Mouse (Mus musculus) fat pad, adult 2 months (tissue): Measurements from ENCODE around the gene Dnaja3.

Experiments used
- DNase-seq: peaks from one replicate; pipeline ENCODE4 v3.0.0-alpha.2; 2011; ENCODE audit warnings: low read depth, low spot score; ENCODE audit errors: extremely low read depth

Dnaja3 gene

DNA sequence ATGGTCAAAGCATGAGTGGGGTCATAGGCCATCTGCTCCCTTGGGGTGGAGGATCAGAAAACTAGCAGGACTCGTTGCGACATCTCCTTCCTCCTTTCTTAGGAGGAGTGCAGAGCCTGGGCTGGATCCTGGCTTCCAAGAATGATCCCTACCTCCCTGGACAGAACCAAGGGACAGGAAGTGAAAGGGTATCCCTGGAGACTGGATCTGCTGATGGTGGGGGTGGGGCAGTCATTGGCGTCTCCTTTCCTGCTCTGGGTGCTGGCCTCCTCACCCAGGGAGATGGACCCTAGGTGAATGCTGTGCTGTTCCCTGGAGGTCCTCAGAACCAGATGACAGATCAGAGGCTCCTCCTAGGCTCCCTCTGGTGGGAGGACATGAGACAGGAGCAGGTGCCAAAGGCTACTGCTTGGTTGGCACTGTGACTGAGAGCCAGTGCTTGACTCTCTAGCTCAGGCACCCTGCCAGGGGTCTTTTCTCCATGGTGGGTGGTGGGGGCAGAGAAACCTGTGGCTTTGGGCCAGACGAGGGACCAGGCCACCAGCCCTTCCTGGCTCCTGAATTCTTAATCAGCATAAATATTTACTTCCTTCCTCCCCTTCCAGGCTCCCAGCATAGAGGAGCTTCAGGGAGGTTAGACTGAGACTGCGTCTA is 33.2 kb upstream of the Dnaja3 start:
- DNase-seq: no peak

DNA sequence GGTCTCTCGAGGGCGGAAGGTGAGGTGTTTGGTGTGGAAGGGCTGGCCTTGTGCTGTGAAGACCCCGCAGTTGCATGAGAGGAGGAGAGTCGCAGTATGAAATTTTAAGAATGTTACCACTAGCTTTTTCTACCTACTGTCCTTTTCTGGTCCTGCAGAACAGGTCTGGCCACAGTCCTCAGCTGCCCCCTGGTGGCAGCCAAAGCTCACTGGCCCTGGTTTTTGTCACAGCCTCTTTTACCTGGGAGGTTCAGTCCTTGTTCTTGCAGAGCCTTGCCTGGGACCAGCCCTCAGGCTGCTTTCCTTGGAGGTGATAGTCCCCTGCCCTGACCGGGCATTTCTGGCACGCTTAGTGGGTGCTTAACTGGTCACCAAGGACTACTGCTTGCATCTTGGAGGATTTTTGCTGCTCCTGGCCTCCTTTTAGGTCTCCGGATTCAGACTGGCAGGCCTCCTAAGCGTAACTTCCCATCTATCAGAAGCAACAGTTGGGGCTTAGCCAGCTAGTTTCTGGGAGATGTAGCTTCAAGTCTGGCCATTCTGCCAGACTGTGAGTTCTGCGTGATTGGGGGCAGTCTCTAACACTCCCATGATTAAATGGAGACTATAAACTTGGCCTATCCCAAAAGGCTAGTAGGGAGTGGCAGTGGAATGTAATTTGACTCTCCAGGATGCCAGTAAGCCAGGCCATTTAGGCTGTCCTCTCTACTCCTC is 31.8 kb upstream of the Dnaja3 start:
- DNase-seq: no peak

- DNase-seq: no peak
Measured at GRCm38 (mm10) chr16:4608532-4609059, 31.2 kb upstream of the Dnaja3 start.

- no peak for DNase-seq
Measured at GRCm38 (mm10) chr16:4611193-4611592, 28.6 kb upstream of the Dnaja3 start.

DNA sequence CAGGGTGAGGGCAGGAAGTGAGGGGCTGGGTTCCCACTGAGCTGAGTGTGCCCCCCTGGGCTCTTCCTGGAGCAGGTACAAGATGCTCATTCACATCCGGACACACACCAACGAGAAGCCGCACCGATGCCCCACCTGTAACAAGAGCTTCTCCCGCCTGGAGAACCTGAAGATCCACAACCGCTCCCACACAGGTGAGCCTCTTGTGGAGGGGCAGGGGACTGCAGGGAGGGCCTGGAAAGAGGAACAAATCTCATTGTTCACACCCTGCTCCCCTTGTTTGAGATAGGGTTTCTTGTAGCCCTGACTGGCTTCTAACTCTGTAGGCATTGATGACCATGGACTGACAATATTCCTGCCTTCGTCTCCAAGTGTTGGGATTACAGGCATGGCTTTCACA is 28.1 kb upstream of the Dnaja3 start:
- no peak for DNase-seq

GRCm38 (mm10) chr16:4613736-4614135 is 26.1 kb upstream of the Dnaja3 start:
- DNase-seq: no peak

GRCm38 (mm10) chr16:4614639-4615038 is 25.1 kb upstream of the Dnaja3 start:
- no peak for DNase-seq

DNA sequence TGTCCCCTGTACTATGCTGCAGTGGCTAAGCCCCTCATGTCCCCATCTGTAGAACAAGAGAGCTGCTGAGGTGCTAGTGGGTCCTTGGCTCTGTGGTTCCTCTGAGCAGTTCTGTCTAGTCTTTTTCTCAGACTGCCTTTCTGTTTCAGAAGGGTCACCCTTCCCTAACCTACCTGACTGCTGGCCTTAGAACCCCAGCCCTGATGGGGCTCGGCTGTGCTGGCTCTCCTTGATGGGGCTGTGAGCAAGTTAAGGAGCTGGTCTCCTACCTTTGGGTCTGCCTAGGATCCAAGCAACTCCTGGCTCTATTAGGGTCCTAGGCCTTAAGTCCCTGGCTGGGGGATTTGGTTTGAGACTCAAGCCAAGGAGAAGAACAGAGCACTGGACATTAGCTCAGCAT is 24.5 kb upstream of the Dnaja3 start:
- no peak for DNase-seq

DNA sequence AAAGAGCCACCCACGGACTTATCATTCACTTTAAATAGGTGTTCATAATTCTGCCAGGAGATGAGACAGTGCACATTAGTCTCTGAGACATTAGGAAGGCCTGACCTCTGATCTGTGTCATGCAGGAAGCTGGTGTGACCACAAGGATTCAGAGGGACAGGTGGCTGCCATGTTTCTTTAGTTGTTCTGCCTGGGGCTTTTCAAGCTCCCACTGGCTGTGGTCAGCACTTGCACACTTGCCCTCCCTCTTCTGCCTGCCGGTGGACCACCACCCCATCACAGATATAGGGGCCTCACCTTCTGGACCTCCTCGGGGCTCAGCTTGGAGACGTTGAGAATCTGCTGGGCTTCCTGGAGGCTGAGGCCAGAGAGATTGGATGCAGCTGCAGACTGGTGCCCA is 23.0 kb upstream of the Dnaja3 start:
- no peak for DNase-seq

- DNase-seq: no peak
Measured at GRCm38 (mm10) chr16:4624074-4624473, 15.7 kb upstream of the Dnaja3 start.

DNA sequence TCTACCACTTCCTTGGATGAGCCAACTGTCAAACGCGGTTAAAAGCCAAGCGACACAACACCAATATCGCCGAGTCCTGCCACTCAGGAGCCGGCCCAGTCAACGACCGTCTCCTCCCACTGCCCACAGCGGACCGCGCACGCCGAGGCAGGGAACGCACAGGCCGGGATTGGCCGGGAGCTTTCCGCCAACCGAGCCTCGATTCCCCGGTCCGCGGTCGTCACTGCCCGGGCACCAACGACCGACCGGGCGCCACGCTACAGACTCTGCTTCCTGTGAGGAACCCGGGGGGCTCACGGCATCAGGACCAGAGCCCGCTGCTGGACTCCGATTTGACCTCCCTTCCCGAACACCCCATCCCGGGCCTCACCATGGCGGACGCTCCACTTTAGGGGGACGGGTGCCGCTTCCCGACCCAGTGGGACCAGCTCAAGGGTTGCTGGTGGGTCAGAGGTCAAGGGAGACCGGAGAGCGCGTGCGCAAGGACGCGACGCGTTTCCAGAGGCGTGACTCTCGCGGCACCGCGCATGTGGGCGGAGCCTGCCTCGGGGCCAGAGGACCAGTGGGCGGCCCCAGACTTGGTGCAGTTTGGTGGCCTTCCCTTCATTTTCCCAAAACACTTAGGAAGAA is 15.2 kb upstream of the Dnaja3 start, which contains the start of gene Pam16:
Pam16 (minus strand) TSS at position 508 of the 630 bp plus-strand sequence.
- DNase-seq: no peak

- DNase-seq: no peak
Measured at GRCm38 (mm10) chr16:4627105-4627504, 12.7 kb upstream of the Dnaja3 start.

- DNase-seq: no peak
Measured at GRCm38 (mm10) chr16:4628898-4629419, 10.8 kb upstream of the Dnaja3 start.

DNA sequence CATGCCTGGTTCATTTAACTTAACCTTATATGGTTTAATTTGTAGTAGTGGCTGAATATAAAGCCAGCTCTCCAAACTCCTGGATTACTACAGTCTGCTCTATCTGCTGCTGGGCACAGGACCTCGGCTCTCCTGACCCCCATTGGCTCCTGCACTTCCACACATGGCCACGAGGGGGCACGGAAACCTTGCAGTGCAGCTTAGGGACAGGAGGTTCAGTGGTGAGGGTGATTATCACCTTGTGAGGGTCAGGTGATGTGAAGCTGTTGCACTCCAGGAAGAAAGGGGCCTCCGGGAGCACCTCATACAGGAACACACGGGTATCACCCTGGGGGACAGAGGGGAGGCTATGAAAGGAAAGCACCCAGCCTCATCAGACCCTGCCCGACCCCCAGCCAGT is 9.8 kb upstream of the Dnaja3 start:
- DNase-seq: no peak

GRCm38 (mm10) chr16:4632050-4632449 is 7.7 kb upstream of the Dnaja3 start:
- DNase-seq: no peak

GRCm38 (mm10) chr16:4633661-4634060 is 6.1 kb upstream of the Dnaja3 start:
- DNase-seq: no peak

DNA sequence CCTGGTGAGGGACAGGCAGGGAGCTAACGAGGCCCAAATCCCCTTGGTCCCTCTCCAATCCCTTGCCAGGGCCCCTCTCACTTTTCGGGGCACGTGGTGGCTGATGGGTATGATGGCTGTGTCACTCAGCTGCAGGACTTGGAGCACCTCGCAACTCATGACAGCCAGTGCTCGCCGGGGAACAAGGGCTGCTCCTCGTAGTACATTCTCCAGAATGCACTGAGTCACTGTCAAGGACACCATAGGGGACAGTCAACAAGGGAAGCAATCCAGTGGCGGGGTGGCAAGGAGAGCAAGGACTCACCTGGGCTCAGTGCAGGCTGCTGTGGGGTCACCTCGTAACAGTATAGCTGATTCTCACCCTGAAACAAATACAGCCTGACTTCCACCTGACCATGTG is 5.1 kb upstream of the Dnaja3 start:
- no peak for DNase-seq

DNA sequence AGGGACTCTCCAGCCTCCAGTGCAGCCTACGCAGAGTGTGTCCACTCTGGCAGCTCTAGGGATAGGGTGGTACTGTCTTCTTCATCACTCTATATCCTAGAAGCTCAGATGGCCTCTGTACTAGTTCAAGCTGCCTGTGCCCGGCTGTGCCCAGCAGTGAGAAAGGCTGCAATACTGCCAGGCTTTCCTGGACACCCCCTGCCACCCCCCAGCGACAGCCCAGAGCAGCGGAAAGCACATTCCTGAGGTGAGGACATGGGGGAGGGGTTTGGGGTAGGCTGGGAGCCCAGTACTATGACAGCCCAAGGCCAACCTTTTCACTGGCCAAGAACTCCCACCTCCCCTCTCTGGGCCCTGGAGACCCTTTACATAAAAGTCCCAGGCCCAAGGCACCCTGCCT is 4.0 kb upstream of the Dnaja3 start:
- no peak for DNase-seq

GRCm38 (mm10) chr16:4638891-4639390 is 848 bp upstream of the Dnaja3 start:
- no peak for DNase-seq

- DNase-seq: peak; percentile 91
Measured at GRCm38 (mm10) chr16:4640267-4641005, 647 bp downstream of the Dnaja3 start.
